Mouse (Mus musculus) heart, adult 2 months (tissue): ENCODE results near the gene Tbxa2r. TPM values are rescaled to one million over a fixed set of nuclear protein-coding genes. Genes with fewer than 3 reads are reported as not detected.
A peak's percentile ranks its signal among the peaks of the same experiment; 100 is the strongest.

ENCODE experiments used
- DNase-seq, 2 experiments: peaks; one replicate each; pipeline ENCODE4 v3.0.0; 2021
- H3K27ac ChIP-seq: fragments of 200-600 bp; 2 replicates; pipeline ENCODE4 v1.8.1; 2022
- H3K27me3 ChIP-seq: fragments of 200-500 bp; 2 replicates; pipeline ENCODE4 v1.6.1; 2012; ENCODE audit warnings: mild to moderate bottlenecking, low read length, inconsistent platforms, mixed read lengths; ENCODE audit not compliant: control insufficient read depth, insufficient read depth
- H3K36me3 ChIP-seq: fragments of 200-500 bp; 2 replicates; pipeline ENCODE4 v1.6.1; 2012; ENCODE audit warnings: low read length, inconsistent platforms; ENCODE audit not compliant: control insufficient read depth, insufficient read depth
- H3K4me1 ChIP-seq: fragments of 200-500 bp; 2 replicates; pipeline ENCODE4 v1.6.1; 2011; ENCODE audit warnings: low read length; ENCODE audit not compliant: control insufficient read depth, insufficient read depth
- H3K4me3 ChIP-seq: fragments of 200-600 bp; 2 replicates; pipeline ENCODE4 v1.8.1; 2022
- H3K79me2 ChIP-seq: fragments of 200-500 bp; replicated peaks from 2 replicates; pipeline ENCODE4 v1.6.1; 2012; ENCODE audit warnings: mild to moderate bottlenecking, inconsistent platforms, low read length, moderate library complexity, mixed read lengths; ENCODE audit not compliant: control insufficient read depth, insufficient read depth
- H3K9ac ChIP-seq: fragments of 200-500 bp; 2 replicates; pipeline ENCODE4 v1.6.1; 2012; ENCODE audit warnings: low read depth, mild to moderate bottlenecking, control low read depth, inconsistent platforms, low read length, mixed read lengths
- CTCF ChIP-seq: fragments of 200-600 bp; IDR thresholded peaks from 2 replicates; pipeline ENCODE4 v1.8.1; 2022; ENCODE audit warnings: antibody characterized with exemption, mild to moderate bottlenecking, moderate library complexity
- EP300 ChIP-seq: fragments of 200-500 bp; IDR thresholded peaks from 2 replicates; pipeline ENCODE4 v1.6.1; 2011; ENCODE audit warnings: low read depth, low read length, control low read depth; ENCODE audit not compliant: insufficient read depth
- POLR2A ChIP-seq: fragments of 200-500 bp; IDR thresholded peaks from 2 replicates; pipeline ENCODE4 v1.6.1; 2011; ENCODE audit warnings: mild to moderate bottlenecking, low read depth, low read length, control low read depth; ENCODE audit not compliant: insufficient read depth
- WGBS: fragments of 180-500 bp; shearing (Covaris S2); methylation state at CpG from one replicate; pipeline ENCODE4 v1.1.7; 2018; 5-methylcytosine and 5-hydroxymethylcytosine counted together
- intact Hi-C: fragments of 180-260 bp; cut with DNase I; formaldehyde crosslinking; loops from one replicate; pipeline ENCODE4 v1.15.1; 2025
- polyA plus RNA-seq: library from polyadenylated mRNA; depleted of rRNA; stranded (reverse); fragments of >200 nt; gene quantifications from 2 replicates; pipeline ENCODE4 v1.2.3, GENCODE M21; 2012
- total RNA-seq, 2 experiments: library from RNA; stranded (reverse); gene quantifications; 2 replicates each; pipeline ENCODE4 v1.2.3; 2021

The Tbxa2r gene
- total and polyA plus RNA-seq, 3 experiments: 3.8 to 7.1 (median 4.1) TPM

DNA sequence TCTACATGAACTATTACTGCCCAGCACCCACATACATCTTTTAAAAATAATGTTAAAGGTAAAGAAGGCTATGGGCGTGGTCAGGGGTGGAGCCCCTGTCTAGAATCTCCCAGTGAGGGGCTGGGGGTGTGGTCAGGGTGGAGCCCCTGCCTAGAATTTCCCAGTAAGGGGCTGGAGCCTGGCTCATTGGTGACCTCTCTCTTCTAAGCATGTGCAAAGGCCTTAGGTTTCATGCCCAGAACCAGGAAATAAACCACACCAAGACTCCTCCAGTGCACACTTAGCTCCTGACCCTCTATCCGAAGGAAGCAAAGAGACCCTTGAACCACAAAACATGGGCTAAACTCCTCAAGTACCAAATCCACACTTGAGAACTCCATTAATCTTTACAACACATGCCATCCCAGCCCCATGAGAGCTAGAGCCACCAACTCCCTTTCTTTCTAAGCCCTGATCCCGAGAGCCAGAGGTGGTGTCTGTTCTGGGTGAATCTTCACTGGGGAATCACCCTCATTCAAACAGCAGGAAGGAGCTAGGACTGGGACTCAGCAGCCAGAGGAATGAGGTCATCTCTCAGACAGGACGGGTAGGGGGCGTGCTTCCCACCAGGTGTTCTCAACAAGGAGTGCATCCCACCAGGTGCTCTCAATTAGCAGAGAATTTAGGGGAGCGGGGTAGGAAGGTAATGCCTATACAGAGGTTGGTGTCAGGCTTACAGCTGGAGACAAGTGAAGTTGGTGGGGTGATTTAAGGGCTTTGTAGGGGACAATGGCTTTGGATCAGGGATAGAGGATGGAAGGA lies 48.2 kb downstream of the Tbxa2r start:
- intact Hi-C loops: loop anchor here (2.0 kb wide), 1 partner anchor 26 kb away; the partner anchor contains the start of gene Hmg20b
- Histone ChIP-seq H3K36me3 (no peaks in the 10 kb centered on the region), H3K4me3 (no peak overlapping the region), H3K9ac (no peak overlapping the region; the same call in 1 of the 2 replicates), H3K27ac (no peak overlapping the region), H3K79me2 (peaks cover 2% of the 10 kb centered on the region), H3K27me3 (no peaks in the 10 kb centered on the region), H3K4me1 (peaks cover 4% of the 10 kb centered on the region; the same call in 1 of the 2 replicates)
- DNase-seq: no peak
- WGBS: 41% methylated on average over 6 of the region's 6 CpGs
- TF ChIP-seq POLR2A (no peak), CTCF (no peak), EP300 (no peak)

DNA sequence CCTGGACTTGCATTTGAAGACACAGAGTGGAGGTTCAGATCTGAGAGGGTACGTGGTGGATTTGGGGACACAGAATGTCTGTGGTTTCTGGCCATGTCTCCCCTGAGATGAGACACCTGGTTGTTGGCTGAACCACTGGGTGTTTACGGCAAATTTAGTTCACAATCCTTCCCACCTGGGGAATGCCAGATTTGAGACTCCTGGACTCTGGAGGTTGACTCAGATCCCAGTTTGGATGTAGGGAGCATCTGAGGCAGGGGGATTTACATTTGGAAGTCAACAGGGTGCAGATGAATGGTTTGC lies 48.8 kb downstream of the Tbxa2r start:
- intact Hi-C loops: loop anchor here (2.0 kb wide), 1 partner anchor 27 kb away; the partner anchor contains the start of gene Hmg20b
- peak overlapping the region; percentile 82 for H3K9ac ChIP-seq
- H3K79me2 ChIP-seq: peaks cover 2% of the 10 kb centered on the region
- WGBS: 50% methylated on average over 2 of the region's 2 CpGs
- no peaks in the 10 kb centered on the region for H3K36me3 ChIP-seq
- H3K27ac ChIP-seq: peak overlapping the region; percentile 93; the same call in 1 of the 2 replicates
- no peak for DNase-seq
- H3K27me3 ChIP-seq: no peaks in the 10 kb centered on the region
- peak overlapping the region; percentile 99 for H3K4me3 ChIP-seq
- peaks cover 4% of the 10 kb centered on the region; the same call in 1 of the 2 replicates for H3K4me1 ChIP-seq
- TF ChIP-seq EP300 (no peak), CTCF (no peak), POLR2A (no peak)

DNA sequence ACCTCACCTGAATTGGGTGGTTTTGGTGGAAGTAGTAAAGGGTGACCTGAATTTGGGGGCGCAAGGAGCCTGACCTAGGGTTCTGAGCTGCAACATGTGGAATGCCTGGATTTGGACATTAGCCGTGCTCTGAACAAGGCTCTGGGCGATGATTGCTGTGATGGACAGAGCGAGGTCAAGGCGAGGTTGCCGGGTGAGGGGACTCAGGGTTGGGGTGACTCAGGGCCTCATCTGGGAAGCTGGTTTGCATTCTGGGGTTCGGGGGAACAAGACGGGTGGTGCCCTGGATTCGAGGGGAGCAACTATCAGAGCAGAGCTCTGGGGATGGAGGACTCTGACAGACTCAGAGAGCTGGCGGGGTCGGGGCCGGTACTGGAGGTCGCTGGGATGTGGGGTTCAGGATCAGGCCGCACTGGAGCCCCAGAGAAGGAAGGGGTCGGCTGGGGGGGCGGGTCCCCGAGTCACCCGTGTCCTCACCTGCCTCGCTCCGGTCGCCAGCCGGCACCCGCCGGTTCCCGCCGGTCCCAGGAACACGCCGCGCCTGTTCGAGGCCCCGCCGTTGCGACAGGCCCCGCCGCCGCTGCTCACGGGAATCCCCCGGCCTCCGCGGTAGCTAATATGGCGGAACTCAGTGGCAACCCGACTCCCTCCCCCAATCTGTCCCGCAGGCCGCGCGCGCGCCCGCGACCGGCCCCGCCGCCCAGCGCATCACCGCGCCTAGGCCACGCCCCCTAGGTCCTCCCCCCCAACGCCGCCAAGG lies 49.4 kb downstream of the Tbxa2r start, which contains the start of gene Fzr1:
Gene Fzr1 (minus strand): TSS at position 724 of the 760 bp plus-strand sequence.
- intact Hi-C loops: loop anchor here (2.0 kb wide), 1 partner anchor 27 kb away; the partner anchor contains the start of gene Hmg20b
- Histone ChIP-seq H3K9ac (peak within 1 kb of the TSS; percentile 82), H3K36me3 (no peaks in the 10 kb centered on the region), H3K79me2 (peaks cover 2% of the 10 kb centered on the region), H3K27ac (peak within 1 kb of the TSS; percentile 93), H3K4me1 (peaks cover 4% of the 10 kb centered on the region; the same call in 1 of the 2 replicates), H3K4me3 (peak within 1 kb of the TSS; percentile 99), H3K27me3 (no peaks in the 10 kb centered on the region)
- no peak for DNase-seq
- under 1% methylated on average over 56 of the region's 59 CpGs for WGBS
- TF ChIP-seq EP300 (no peak), CTCF (no peak), POLR2A (no peak; the same call in 1 of the 2 replicates)

DNA sequence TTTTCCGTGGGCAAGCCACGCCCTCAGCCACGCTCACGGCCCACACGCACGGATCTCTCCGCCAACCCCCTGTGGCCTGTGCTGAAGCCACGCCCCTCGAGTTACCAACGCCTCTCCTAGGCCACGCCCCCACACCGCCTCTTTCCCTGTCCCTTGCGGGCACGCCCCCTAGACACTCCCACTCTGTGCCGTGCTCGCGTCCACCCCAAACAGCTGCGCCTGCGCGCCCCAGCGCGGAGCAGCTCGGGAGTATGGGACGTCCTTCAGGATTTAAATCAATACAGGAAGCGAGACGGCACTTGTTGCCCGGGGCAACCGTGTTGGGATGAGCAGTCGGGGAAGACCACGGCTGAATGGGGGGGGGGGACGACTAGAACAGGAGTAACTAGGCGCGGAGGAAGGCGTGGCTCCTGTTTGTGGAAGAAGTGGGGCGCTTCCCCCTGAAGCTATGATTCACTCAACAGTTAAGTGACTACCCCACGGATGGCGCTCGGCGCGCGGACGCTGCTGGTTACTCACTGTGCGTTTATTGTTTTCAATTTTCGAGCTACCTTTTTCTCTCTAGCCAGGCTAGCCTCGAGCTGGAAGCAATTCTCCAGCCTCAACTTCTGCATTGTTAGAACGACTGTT lies 50.1 kb downstream of the Tbxa2r start:
- WGBS: under 1% methylated on average over 44 of the region's 46 CpGs
- peak overlapping the region; percentile 72 for H3K27ac ChIP-seq
- H3K27me3 ChIP-seq: no peaks in the 10 kb centered on the region
- peak; percentile 100 for DNase-seq
- TF ChIP-seq CTCF (no peak), POLR2A (peak; percentile 66; the same call in 1 of the 2 replicates), EP300 (0 out of 2 replicates have a peak, but pooled peaks have one; percentile 37)
- H3K79me2 ChIP-seq: peaks cover 2% of the 10 kb centered on the region
- peak overlapping the region; percentile 60 for H3K4me3 ChIP-seq
- H3K9ac ChIP-seq: peak overlapping the region; percentile 6; the same call in 1 of the 2 replicates
- intact Hi-C loops: no loop called here
- H3K4me1 ChIP-seq: peaks cover 4% of the 10 kb centered on the region; the same call in 1 of the 2 replicates
- no peaks in the 10 kb centered on the region for H3K36me3 ChIP-seq

DNA sequence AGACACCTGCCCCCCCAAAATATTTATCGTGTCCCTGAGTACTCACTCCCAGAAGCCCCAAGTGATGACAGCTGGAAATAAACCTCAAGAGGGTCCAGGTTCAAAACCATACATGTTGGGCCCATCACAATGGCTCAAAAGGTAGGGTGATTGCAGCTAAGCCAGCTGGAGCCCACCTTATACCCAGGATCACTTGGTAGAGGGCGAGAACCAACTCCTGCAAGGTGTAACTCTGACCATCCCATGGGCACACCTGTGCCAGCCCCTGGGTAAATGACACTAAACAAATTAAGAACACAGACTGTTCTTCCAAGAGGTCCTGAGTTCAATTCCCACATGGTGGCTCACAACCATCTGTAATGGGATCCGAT lies 50.6 kb downstream of the Tbxa2r start:
- no peaks in the 10 kb centered on the region for H3K27me3 ChIP-seq
- peak overlapping the region; percentile 60 for H3K4me3 ChIP-seq
- no peaks in the 10 kb centered on the region for H3K36me3 ChIP-seq
- H3K9ac ChIP-seq: no peak overlapping the region
- DNase-seq: no peak
- peak overlapping the region; percentile 72 for H3K27ac ChIP-seq
- H3K4me1 ChIP-seq: peaks cover 4% of the 10 kb centered on the region; the same call in 1 of the 2 replicates
- TF ChIP-seq POLR2A (no peak), CTCF (no peak), EP300 (no peak)
- H3K79me2 ChIP-seq: peaks cover 2% of the 10 kb centered on the region
- WGBS: 59% methylated on average over 3 of the region's 3 CpGs
- intact Hi-C loops: no loop called here
